Mouse (Mus musculus) embryonic fibroblast, embryonic 13.5 days (primary cell): ENCODE results near the gene Itgb5.

Source experiments
- CTCF ChIP-seq: IDR thresholded peaks from 2 replicates; pipeline ENCODE4 v1.5.1; 2011; ENCODE audit warnings: mild to moderate bottlenecking, control low read depth, low read length, moderate library complexity, borderline replicate concordance; ENCODE audit not compliant: insufficient read depth
- POLR2A ChIP-seq: IDR thresholded peaks from 2 replicates; pipeline ENCODE4 v1.6.1; 2011; ENCODE audit warnings: low read depth, mild to moderate bottlenecking, control low read depth, low read length, moderate library complexity

- TF ChIP-seq CTCF (no peak), POLR2A (no peak)
Observed at GRCm38 (mm10) chr16:33795887-33796286, 33.6 kb upstream of the Itgb5 start.
